Mouse (Mus musculus) gastrocnemius, adult 18-20 months (tissue): ENCODE data around the gene Max. TPM values are rescaled to one million over a fixed set of nuclear protein-coding genes. Genes with fewer than 3 reads are reported as not detected.

ENCODE experiments used
- DNase-seq: peaks from one replicate; pipeline ENCODE4 v3.0.0; 2021; ENCODE audit warnings: low spot score
- long read RNA-seq, 2 experiments: library from polyadenylated mRNA; stranded (forward); transcript quantifications; one replicate each; pipeline ENCODE4 v2.0.0; 2021
- total RNA-seq, 2 experiments: library from RNA; stranded (reverse); gene quantifications; 2 replicates each; pipeline ENCODE4 v1.2.3; 2021

Gene Max
- total RNA-seq, result 10 to 100 TPM; 30.1 to 36.7 TPM
- long read RNA-seq, experiment 1, result 0 reads
- long read RNA-seq, experiment 2, partial matches to known transcripts, result 0 of 3 reads
- long read RNA-seq, experiment 2, other reads (novel, unspliced or antisense), result 3 of 3 reads

GRCm38 (mm10) chr12:76961932-76962891 is at the start of gene Max:
TSS of gene Max (minus strand) at chr12:76962201.
- DNase-seq, result peak; percentile 99

- peak; percentile 9 for DNase-seq
These were observed 49.2 kb upstream of the Max start for GRCm38 (mm10) chr12:77011092-77011720.

- no peak for DNase-seq
These were observed 47.4 kb upstream of the Max start for GRCm38 (mm10) chr12:77009202-77010030.

- no peak for DNase-seq
These were observed 42.9 kb upstream of the Max start for GRCm38 (mm10) chr12:77004893-77005292.

- DNase-seq, result no peak
These were observed 40.7 kb upstream of the Max start for GRCm38 (mm10) chr12:77002551-77003228.

- DNase-seq, result no peak
These were observed 39.3 kb upstream of the Max start for GRCm38 (mm10) chr12:77001312-77001711.

- peak; percentile 35 for DNase-seq
These were observed 38.8 kb upstream of the Max start for GRCm38 (mm10) chr12:77000705-77001284.

- peak; percentile 69 for DNase-seq
These were observed 38.2 kb upstream of the Max start for GRCm38 (mm10) chr12:77000096-77000704.

- no peak for DNase-seq
These were observed 32.8 kb upstream of the Max start for GRCm38 (mm10) chr12:76994766-76995165.

- DNase-seq, result no peak
These were observed 31.0 kb upstream of the Max start for GRCm38 (mm10) chr12:76992891-76993529.

GRCm38 (mm10) chr12:76982818-76983471 is 20.9 kb upstream of the Max start:
- no peak for DNase-seq

- DNase-seq, result no peak
These were observed 17.5 kb upstream of the Max start for GRCm38 (mm10) chr12:76979530-76979929.

- no peak for DNase-seq
These were observed 10.7 kb upstream of the Max start for GRCm38 (mm10) chr12:76972669-76973068.

GRCm38 (mm10) chr12:76972241-76972640 is 10.2 kb upstream of the Max start:
- no peak for DNase-seq

- DNase-seq, result no peak
These were observed 9.7 kb upstream of the Max start for GRCm38 (mm10) chr12:76971642-76972221.

GRCm38 (mm10) chr12:76965876-76966275 is 3.9 kb upstream of the Max start:
- DNase-seq, result no peak

GRCm38 (mm10) chr12:76965089-76965488 is 3.1 kb upstream of the Max start:
- no peak for DNase-seq

GRCm38 (mm10) chr12:76961052-76961931 is 709 bp downstream of the Max start:
- peak; percentile 30 for DNase-seq
